Mouse (Mus musculus) kidney, postnatal 10 days (tissue): ENCODE data around the gene Selenbp2.
"Not testable (repeated sequence)": the region's sequence is repeated elsewhere in the genome, so short reads cannot be mapped to it uniquely, and the experiment has no call there.

Experiments
- DNase-seq: peaks from one replicate; pipeline ENCODE4 v3.0.0; 2021; ENCODE audit warnings: mixed read lengths

Gene Selenbp2

GRCm38 (mm10) chr3:94691694-94692093 is 1.7 kb upstream of the Selenbp2 start:
- not testable (repeated sequence) for DNase-seq

- not testable (repeated sequence) for DNase-seq
These were observed 518 bp downstream of the Selenbp2 start for GRCm38 (mm10) chr3:94693874-94694273.

DNA sequence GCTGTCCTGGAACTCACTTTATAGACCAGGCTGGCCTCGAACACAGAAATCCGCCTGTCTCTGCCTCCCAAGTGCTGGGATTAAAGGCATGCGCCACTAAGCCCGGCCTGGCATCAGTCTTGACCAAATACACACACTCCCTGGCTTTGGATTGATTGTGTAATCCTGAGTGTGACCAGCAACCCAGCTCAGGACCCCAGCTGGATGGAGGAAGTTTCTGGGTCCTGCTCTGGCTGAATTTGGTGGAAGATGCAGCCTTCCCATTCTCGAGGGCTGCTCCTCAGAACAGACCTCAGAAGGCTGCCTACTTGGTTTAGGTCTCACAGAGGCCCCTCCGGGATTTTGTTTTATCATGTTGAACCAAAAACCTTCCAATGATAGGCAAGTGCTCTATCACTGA is 2.2 kb downstream of the Selenbp2 start:
- DNase-seq, result not testable (repeated sequence)

- DNase-seq, result not testable (repeated sequence)
These were observed 2.9 kb downstream of the Selenbp2 start for GRCm38 (mm10) chr3:94696257-94696656.

DNA sequence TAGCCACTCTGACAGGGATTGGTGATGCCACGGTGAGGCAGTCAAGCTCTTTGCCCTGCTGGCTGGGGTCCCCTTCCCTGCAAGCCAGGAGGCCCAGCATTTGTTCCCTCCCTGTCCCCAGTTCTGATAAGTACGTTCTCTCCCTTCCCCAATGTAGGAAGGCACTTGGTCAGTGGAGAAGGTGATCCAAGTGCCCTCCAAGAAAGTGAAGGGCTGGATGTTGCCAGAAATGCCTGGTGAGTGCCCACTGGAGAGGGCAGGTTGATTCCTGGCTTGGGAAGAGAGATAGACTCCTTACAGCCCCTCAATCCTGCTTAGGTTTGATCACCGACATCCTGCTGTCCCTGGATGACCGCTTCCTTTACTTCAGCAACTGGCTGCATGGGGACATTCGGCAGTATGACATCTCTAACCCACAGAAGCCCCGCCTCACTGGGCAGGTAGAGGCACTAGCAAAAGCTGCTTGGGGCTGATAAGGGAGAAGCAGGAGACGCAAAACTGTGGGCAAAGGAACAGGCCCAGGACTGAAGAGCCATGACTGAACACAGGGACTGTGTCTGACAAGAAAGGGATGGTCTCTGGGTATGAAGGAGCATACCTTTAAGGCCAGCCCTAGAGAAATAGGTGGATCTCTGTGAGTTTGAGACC is 8.9 kb downstream of the Selenbp2 start:
- not testable (repeated sequence) for DNase-seq

- no peak for DNase-seq
These were observed 9.5 kb downstream of the Selenbp2 start for GRCm38 (mm10) chr3:94702856-94703255.

GRCm38 (mm10) chr3:94703364-94703763 is 10.0 kb downstream of the Selenbp2 start:
- peak; percentile 70 for DNase-seq

GRCm38 (mm10) chr3:94710591-94710990 is 17.2 kb downstream of the Selenbp2 start:
- DNase-seq, result not testable (repeated sequence)

DNA sequence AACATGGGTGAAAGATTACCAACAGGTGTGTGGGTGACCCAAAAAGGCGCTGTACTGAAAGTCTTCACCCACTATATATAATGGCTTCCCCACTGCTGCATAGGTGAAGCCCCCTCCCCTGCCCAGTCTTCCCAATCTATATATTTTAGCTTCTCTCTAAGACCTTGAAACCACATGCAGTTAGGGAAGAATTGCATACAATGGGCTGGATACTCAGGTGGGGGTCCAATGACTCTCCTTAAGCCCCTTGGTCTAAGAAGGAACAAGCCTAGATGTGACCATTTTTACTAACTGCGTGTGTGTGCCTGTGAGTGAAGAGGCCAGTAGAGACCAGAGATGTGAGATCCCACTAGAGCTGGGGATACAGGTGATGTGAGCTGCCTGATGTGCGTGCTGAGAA is 20.1 kb downstream of the Selenbp2 start:
- DNase-seq, result not testable (repeated sequence)

GRCm38 (mm10) chr3:94718253-94718652 is 24.9 kb downstream of the Selenbp2 start:
- not testable (repeated sequence) for DNase-seq

DNA sequence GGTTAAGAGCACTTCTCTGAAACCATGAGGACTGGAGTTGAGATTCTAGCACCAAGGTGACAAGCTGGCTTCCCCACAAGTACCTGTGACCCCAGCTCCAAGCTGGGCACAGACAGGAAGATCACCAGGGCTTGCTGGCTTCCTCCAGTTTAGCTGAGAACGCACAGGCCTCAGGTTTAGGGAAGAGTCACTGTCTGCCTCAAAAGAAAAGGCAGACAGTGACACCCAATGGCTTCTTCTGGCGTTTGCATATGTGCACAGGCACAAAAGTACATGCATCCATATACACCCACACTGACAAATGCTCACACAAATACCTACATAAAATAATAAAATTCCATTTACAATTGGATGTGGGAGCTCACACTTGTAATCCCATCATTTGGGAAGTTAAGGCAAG is 30.3 kb downstream of the Selenbp2 start:
- peak; percentile 18 for DNase-seq

DNA sequence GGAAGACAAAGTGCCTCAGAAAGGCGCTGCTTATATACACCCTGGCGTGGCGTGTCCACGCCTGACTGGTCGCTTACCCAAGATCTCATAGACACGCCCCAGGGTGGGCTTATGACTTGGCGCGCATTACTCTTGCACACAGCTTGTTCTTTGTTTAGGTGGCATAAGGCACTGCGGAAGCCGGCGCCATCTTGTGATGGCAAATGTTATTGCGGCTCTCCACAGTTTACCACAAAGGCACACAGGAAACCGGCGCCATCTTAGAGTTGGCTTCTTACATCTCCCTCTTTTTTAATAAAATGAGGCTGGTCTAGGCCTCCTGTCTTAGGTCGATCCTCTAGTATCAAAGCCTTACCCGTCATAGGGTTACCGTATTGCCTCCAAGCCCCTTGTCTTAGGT is 52.3 kb downstream of the Selenbp2 start:
- DNase-seq, result no peak
